Mouse (Mus musculus) CH12.LX (cell line): Measurements from ENCODE around the gene Bnc2. TPM values are rescaled to one million over a fixed set of nuclear protein-coding genes. Genes with fewer than 3 reads are reported as not detected.

Experiments
- DNase-seq: peaks from one replicate; pipeline ENCODE4 v3.0.0-alpha.2; 2013; ENCODE audit errors: extremely low read depth
- H3K27ac ChIP-seq: 2 replicates; pipeline ENCODE4 v1.5.1; 2012; ENCODE audit warnings: low read depth, mild to moderate bottlenecking, control low read depth, moderate library complexity; ENCODE audit not compliant: insufficient read depth
- H3K27me3 ChIP-seq: replicated peaks from 2 replicates; pipeline ENCODE3; 2012; ENCODE audit warnings: inconsistent platforms
- H3K36me3 ChIP-seq, 2 experiments: replicated peaks in 1 of 2; 2 replicates each; pipeline versions ENCODE3 to v1.6.1; 2012; ENCODE audit warnings: inconsistent platforms in 1 of 2, low read length in 1 of 2, mild to moderate bottlenecking in 1 of 2, mixed read lengths in 1 of 2, moderate library complexity in 1 of 2; ENCODE audit not compliant: control insufficient read depth in 1 of 2, insufficient read depth in 1 of 2
- H3K4me1 ChIP-seq, 2 experiments: 2 replicates each; pipeline ENCODE4 v1.6.1; 2012; ENCODE audit warnings: inconsistent platforms in 1 of 2, moderate library complexity in 1 of 2; ENCODE audit not compliant: insufficient read depth in 2 of 2, control insufficient read depth in 1 of 2
- H3K4me2 ChIP-seq: 2 replicates; pipeline ENCODE4 v1.6.1; 2012; ENCODE audit warnings: low read depth, mild to moderate bottlenecking, control low read depth; ENCODE audit not compliant: poor library complexity, insufficient read depth, severe bottlenecking
- H3K4me3 ChIP-seq, 3 experiments: fragments of 150-350 bp in 1 of 3; sonication (generic) in 1 of 3; replicated peaks in 1 of 3; 2 replicates each; pipeline versions ENCODE3 to v1.5.1; 2011 to 2012; ENCODE audit warnings: low read depth in 2 of 3, low read length in 2 of 3, mild to moderate bottlenecking in 2 of 3, moderate library complexity in 2 of 3, control low read depth in 1 of 3, improper control_type of control experiment in 1 of 3, inconsistent platforms in 1 of 3, mixed read lengths in 1 of 3; ENCODE audit not compliant: poor library complexity in 1 of 3
- H3K79me2 ChIP-seq: replicated peaks from 2 replicates; pipeline ENCODE4 v1.6.1; 2012; ENCODE audit warnings: mild to moderate bottlenecking, moderate library complexity; ENCODE audit not compliant: control insufficient read depth, poor library complexity, insufficient read depth, severe bottlenecking; ENCODE audit errors: extremely low read depth
- H3K9ac ChIP-seq: 2 replicates; pipeline ENCODE4 v1.6.1; 2012; ENCODE audit warnings: low read depth, mild to moderate bottlenecking, control low read depth, moderate library complexity; ENCODE audit not compliant: insufficient read depth
- H3K9me3 ChIP-seq: replicated peaks from 2 replicates; pipeline ENCODE3; 2012; ENCODE audit warnings: low read length, inconsistent platforms, mixed read lengths
- EP300 ChIP-seq: IDR thresholded peaks from 2 replicates; pipeline ENCODE4 v1.6.1; 2011; ENCODE audit warnings: low read length, improper control_type of control experiment
- ETS1 ChIP-seq: conservative IDR thresholded peaks from 2 replicates; pipeline ENCODE4 v1.6.1; 2012; ENCODE audit warnings: low read depth, mild to moderate bottlenecking, inconsistent platforms, low read length, improper control_type of control experiment, moderate library complexity
- JUN ChIP-seq: IDR thresholded peaks from 2 replicates; pipeline ENCODE4 v1.6.1; 2011; ENCODE audit warnings: low read depth, mild to moderate bottlenecking, low read length, improper control_type of control experiment, moderate library complexity; ENCODE audit not compliant: insufficient read depth
- KAT2A ChIP-seq: IDR thresholded peaks from 2 replicates; pipeline ENCODE4 v1.6.1; 2012; ENCODE audit warnings: low read length, improper control_type of control experiment, inconsistent platforms; ENCODE audit not compliant: insufficient replicate concordance
- MAFK ChIP-seq: IDR thresholded peaks from 2 replicates; pipeline ENCODE4 v1.6.1; 2011; ENCODE audit warnings: low read length, improper control_type of control experiment; ENCODE audit not compliant: insufficient replicate concordance
- MEF2A ChIP-seq: IDR thresholded peaks from 2 replicates; pipeline ENCODE4 v1.6.1; 2014; ENCODE audit warnings: low read depth, mild to moderate bottlenecking, inconsistent platforms, low read length, improper control_type of control experiment, borderline replicate concordance
- MYC ChIP-seq: IDR thresholded peaks from 2 replicates; pipeline ENCODE4 v1.6.1; 2011; ENCODE audit warnings: low read depth, mild to moderate bottlenecking, improper control_type of control experiment, low read length
- NELFE ChIP-seq: IDR thresholded peaks from 2 replicates; pipeline ENCODE4 v1.6.1; 2011; ENCODE audit warnings: low read depth, low read length, improper control_type of control experiment
- POLR2A ChIP-seq: IDR thresholded peaks from 2 replicates; pipeline ENCODE4 v1.6.1; 2011; ENCODE audit warnings: low read depth, mild to moderate bottlenecking, improper control_type of control experiment, low read length
- RAD21 ChIP-seq: IDR thresholded peaks from 2 replicates; pipeline ENCODE4 v1.6.1; 2011; ENCODE audit warnings: low read depth, mild to moderate bottlenecking, low read length, improper control_type of control experiment, moderate library complexity
- SMC3 ChIP-seq: IDR thresholded peaks from 2 replicates; pipeline ENCODE4 v1.6.1; 2011; ENCODE audit warnings: low read depth, low read length, improper control_type of control experiment
- USF1 ChIP-seq: IDR thresholded peaks from 2 replicates; pipeline ENCODE4 v1.6.1; 2014; ENCODE audit warnings: low read depth, mild to moderate bottlenecking, inconsistent platforms, low read length, improper control_type of control experiment
- USF2 ChIP-seq: conservative IDR thresholded peaks from 2 replicates; pipeline ENCODE4 v1.6.1; 2011; ENCODE audit warnings: low read depth, low read length, improper control_type of control experiment
- ZC3H11A ChIP-seq: IDR thresholded peaks from 2 replicates; pipeline ENCODE4 v1.6.1; 2012; ENCODE audit warnings: low read depth, mild to moderate bottlenecking, inconsistent platforms, low read length, improper control_type of control experiment
- ZMIZ1 ChIP-seq: IDR thresholded peaks from 2 replicates; pipeline ENCODE4 v1.6.1; 2012; ENCODE audit warnings: low read depth, mild to moderate bottlenecking, inconsistent platforms, low read length, improper control_type of control experiment
- dilution Hi-C: fragments of 300-500 bp; cut with MboI; formaldehyde crosslinking; loops from 2 replicates; pipeline ENCODE4 v1.14.3; 2020; ENCODE audit warnings: low sequenced_read_pairs; ENCODE audit not compliant: extremely low pct_unique_long_range_greater_than_20kb, extremely low pct_ligation_motif_present
- in situ Hi-C: fragments of 300-500 bp; cut with MboI; formaldehyde crosslinking; loops from 3 replicates; pipeline ENCODE4 v1.14.3; 2019; ENCODE audit warnings: low sequenced_read_pairs, low pct_ligation_motif_present, low pct_unique_long_range_greater_than_20kb, mixed read lengths
- polyA plus RNA-seq: library from polyadenylated mRNA; unstranded; fragments of >175 nt; gene quantifications from 2 replicates; pipeline ENCODE4 v1.2.1, GENCODE M21; 2012; ENCODE audit warnings: low read depth; ENCODE audit not compliant: insufficient read length
- total RNA-seq, 2 experiments: library from RNA; depleted of rRNA; stranded (reverse); fragments of 300-350 nt in 1 of 2; fragments of >200 nt in 1 of 2; gene quantifications; 2 replicates each; pipeline ENCODE4 v1.2.3; 2012 to 2014

The Bnc2 gene
- total and polyA plus RNA-seq, 3 experiments, result not detected

DNA sequence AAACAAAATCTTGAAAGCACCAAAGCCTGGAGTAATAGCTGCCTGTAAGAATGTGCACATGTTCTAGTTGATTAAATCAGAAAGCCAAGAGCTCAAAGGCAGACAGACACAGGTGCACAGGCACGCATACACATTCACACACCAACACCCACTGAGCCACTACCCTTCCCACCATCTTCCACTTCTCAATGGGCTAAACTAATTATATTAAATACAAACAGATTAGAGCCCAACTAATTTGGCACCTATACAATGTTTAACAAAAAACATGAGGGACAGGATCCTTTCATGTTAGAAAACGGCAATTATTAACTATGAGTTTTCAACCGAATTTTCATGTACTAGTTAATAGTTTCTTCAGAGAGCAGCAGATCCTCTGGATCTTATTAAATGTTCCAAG is 207.4 kb downstream of the Bnc2 start:
- no peak overlapping the region for H3K4me3 ChIP-seq
- H3K27me3 ChIP-seq, result no peaks in the 10 kb centered on the region
- DNase-seq, result no peak
- H3K9ac ChIP-seq, result no peak overlapping the region
- dilution Hi-C loops (no loop called here), in situ Hi-C loops (no loop called here)
- H3K9me3 ChIP-seq, result peaks cover 34% of the 10 kb centered on the region
- H3K4me1 ChIP-seq, result no peaks in the 10 kb centered on the region
- H3K27ac ChIP-seq, result no peak overlapping the region
- H3K36me3 ChIP-seq, result no peaks in the 10 kb centered on the region
- no peak overlapping the region for H3K4me2 ChIP-seq
- no peak for TF ChIP-seq EP300
- TF ChIP-seq ETS1, result no peak
- no peak for TF ChIP-seq ZMIZ1
- no peak for TF ChIP-seq SMC3
- TF ChIP-seq POLR2A, result no peak
- no peak for TF ChIP-seq USF1
- no peak for TF ChIP-seq USF2
- H3K79me2 ChIP-seq, result no peaks in the 10 kb centered on the region

DNA sequence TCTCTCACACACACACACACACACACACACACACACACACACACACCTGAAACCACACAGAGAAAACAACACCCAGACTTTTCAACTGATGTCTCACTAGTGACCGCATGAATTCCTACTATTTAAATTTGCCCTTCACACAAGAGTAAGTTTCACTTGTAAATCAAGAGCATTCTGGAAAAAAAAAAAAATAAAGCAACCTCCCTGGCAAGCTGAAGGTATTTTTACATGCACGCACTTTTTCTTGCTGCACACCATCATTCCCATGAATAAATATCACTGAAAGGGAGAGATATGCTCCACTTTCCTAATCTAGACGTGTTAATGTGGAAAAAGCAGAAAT is 216.9 kb downstream of the Bnc2 start:
- no peaks in the 10 kb centered on the region for H3K4me1 ChIP-seq
- no peaks in the 10 kb centered on the region for H3K36me3 ChIP-seq
- H3K4me2 ChIP-seq, result no peak overlapping the region
- H3K9ac ChIP-seq, result no peak overlapping the region
- dilution Hi-C loops, result no loop called here
- no peak for TF ChIP-seq KAT2A
- no peak overlapping the region for H3K4me3 ChIP-seq
- no peaks in the 10 kb centered on the region for H3K79me2 ChIP-seq
- H3K27ac ChIP-seq, result no peak overlapping the region
- no peaks in the 10 kb centered on the region for H3K27me3 ChIP-seq
- H3K9me3 ChIP-seq, result peaks cover 50% of the 10 kb centered on the region
- DNase-seq, result no peak
- in situ Hi-C loops, result no loop called here

DNA sequence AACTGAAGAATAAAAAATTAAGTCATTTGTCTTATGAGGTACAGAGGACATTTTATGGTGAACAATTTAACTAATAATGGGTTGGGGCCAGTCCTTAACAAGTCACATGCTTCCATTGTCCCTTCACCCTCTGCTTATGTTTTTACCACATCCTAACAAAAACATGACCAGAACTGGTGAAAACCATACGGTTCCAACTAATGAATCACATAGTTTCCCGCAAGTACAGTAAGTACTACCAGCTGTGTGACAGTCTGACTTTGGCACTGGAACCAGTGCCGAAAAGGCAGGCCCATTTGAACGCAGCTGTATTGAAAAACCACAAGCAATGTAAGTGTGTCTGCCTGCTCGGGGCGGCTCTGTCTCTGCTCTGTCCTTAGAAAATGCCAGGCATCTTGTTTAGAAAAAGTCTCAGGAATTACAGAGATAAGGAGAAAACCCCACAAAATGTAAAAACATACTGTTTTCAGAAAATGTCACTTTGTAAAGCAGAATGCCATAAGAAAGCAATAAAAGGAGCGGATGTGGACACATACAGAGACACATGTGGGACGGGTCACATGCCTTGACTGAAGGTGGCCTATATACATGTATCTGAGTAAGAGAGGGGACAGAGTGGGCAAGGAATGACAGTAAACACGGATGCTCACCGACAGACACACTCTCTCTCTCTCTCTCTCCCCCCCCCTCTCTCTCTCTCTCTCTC is 217.4 kb downstream of the Bnc2 start:
- no peaks in the 10 kb centered on the region for H3K36me3 ChIP-seq
- TF ChIP-seq ZC3H11A (no peak), USF1 (no peak), NELFE (no peak), MYC (no peak), MEF2A (no peak), RAD21 (no peak), JUN (no peak), MAFK (no peak)
- TF ChIP-seq, all 38 proteins: peak for 0
- H3K27ac ChIP-seq, result no peak overlapping the region
- dilution Hi-C loops (no loop called here), in situ Hi-C loops (no loop called here)
- no peaks in the 10 kb centered on the region for H3K4me1 ChIP-seq
- no peak overlapping the region for H3K9ac ChIP-seq
- H3K4me2 ChIP-seq, result no peak overlapping the region
- no peak for DNase-seq
- H3K79me2 ChIP-seq, result no peaks in the 10 kb centered on the region
- H3K4me3 ChIP-seq, result no peak overlapping the region
- peaks cover 50% of the 10 kb centered on the region for H3K9me3 ChIP-seq
- no peaks in the 10 kb centered on the region for H3K27me3 ChIP-seq
